Mouse (Mus musculus) neural tube, embryonic 13.5 days (tissue): ENCODE measurements around the gene Pnrc1. TPM values are rescaled to one million over a fixed set of nuclear protein-coding genes. Genes with fewer than 3 reads are reported as not detected.

Experiments used
- ATAC-seq: fragments of 200-750 bp; cut with Nextera tagmentation; 2 replicates; pipeline ENCODE4 v1.8.0; 2017; ENCODE audit warnings: low read depth, mild to moderate bottlenecking, moderate TSS enrichment, moderate library complexity
- H3K27ac ChIP-seq: fragments of 300-500 bp; sonication (generic); replicated peaks from 2 replicates; pipeline ENCODE4 v1.5.1; 2015; ENCODE audit warnings: moderate library complexity, mild to moderate bottlenecking, inconsistent platforms
- H3K27me3 ChIP-seq: fragments of 300-500 bp; sonication (generic); 2 replicates; pipeline ENCODE4 v1.6.1; 2015; ENCODE audit warnings: mild to moderate bottlenecking, inconsistent platforms
- H3K36me3 ChIP-seq: fragments of 300-500 bp; sonication (generic); 2 replicates; pipeline ENCODE4 v1.6.1; 2015; ENCODE audit warnings: mild to moderate bottlenecking, inconsistent platforms
- H3K4me1 ChIP-seq: fragments of 300-500 bp; sonication (generic); replicated peaks from 2 replicates; pipeline ENCODE4 v1.6.1; 2015; ENCODE audit warnings: inconsistent platforms
- H3K4me2 ChIP-seq: fragments of 300-500 bp; sonication (generic); 2 replicates; pipeline ENCODE4 v1.6.1; 2015; ENCODE audit warnings: inconsistent platforms, mild to moderate bottlenecking, moderate library complexity
- H3K4me3 ChIP-seq: fragments of 300-500 bp; sonication (generic); 2 replicates; pipeline ENCODE4 v1.5.1; 2015; ENCODE audit warnings: mild to moderate bottlenecking, inconsistent platforms
- H3K9ac ChIP-seq: fragments of 300-500 bp; sonication (generic); 2 replicates; pipeline ENCODE4 v1.6.1; 2015; ENCODE audit warnings: moderate library complexity, mild to moderate bottlenecking, inconsistent platforms
- H3K9me3 ChIP-seq: fragments of 300-500 bp; sonication (generic); 2 replicates; pipeline ENCODE4 v1.6.1; 2016; ENCODE audit warnings: inconsistent platforms
- WGBS: fragments of 180-500 bp; shearing (Covaris S2); methylation state at CpG from one replicate; pipeline ENCODE4 v1.1.7; 2015; 5-methylcytosine and 5-hydroxymethylcytosine counted together
- polyA plus RNA-seq: library from polyadenylated mRNA; unstranded; fragments of >200 nt; fragmentation: Nextera tagmentation; extraction: Ambion mirVana; gene quantifications from 2 replicates; pipeline ENCODE4 v1.2.1, GENCODE M21; 2015

Gene Pnrc1
- polyA plus RNA-seq, 1 experiment from 2014 or later = 71.4 TPM

DNA sequence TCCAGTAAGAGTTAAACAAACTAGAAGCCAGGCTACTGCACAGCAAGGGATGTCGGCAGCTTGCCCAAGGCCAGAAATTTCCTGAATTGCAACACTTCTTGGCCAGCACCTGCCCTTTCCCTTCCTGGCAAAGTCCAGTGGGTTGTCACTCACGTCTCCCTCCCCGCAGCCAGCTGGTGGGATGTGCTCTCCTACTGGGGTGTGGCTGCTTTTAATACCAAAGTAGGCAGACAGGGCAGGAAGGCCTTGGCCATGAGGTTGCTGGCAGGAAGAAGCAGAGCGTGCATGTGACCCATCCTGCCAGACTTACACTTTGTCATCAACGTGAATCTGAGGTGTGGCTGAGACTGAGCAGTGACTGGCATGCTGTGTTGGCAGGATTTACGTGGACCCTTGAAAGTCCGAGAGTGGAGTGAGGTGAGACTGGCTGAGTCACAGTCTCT, 28.6 kb downstream of the Pnrc1 start:
- H3K4me3 ChIP-seq = no peak overlapping the region
- no peaks in the 10 kb centered on the region for H3K36me3 ChIP-seq
- no peaks in the 10 kb centered on the region for H3K4me1 ChIP-seq
- 74% methylated on average over 7 of the region's 7 CpGs for WGBS
- no peak overlapping the region for H3K9ac ChIP-seq
- ATAC-seq = no peak
- no peaks in the 10 kb centered on the region for H3K9me3 ChIP-seq
- no peaks in the 10 kb centered on the region for H3K27me3 ChIP-seq
- H3K4me2 ChIP-seq = no peak overlapping the region
- H3K27ac ChIP-seq = no peak overlapping the region

DNA sequence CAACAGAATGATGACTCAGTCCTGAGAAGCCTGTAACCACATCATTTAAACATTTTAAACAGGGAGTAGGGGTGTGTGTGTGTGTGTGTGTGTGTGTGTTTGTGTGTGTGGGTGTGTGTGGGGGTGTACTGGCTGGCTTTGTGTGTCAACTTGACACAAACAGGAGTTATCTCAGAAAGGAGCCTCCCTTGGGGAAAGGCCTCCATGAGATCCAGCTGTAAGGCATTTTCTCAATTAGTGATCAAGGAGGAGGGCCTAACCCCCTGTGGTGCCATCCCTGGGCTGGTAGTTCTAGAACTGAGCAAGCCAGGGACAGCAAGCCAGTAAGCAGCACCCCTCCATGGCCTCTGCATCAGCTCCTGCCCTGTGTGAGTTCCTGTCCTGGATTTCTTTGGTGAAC, 29.7 kb downstream of the Pnrc1 start:
- H3K9ac ChIP-seq = no peak overlapping the region
- no peaks in the 10 kb centered on the region for H3K27me3 ChIP-seq
- H3K9me3 ChIP-seq = no peaks in the 10 kb centered on the region
- no peaks in the 10 kb centered on the region for H3K4me1 ChIP-seq
- ATAC-seq = no peak
- no peaks in the 10 kb centered on the region for H3K36me3 ChIP-seq
- no peak overlapping the region for H3K4me3 ChIP-seq
- H3K27ac ChIP-seq = no peak overlapping the region
- no peak overlapping the region for H3K4me2 ChIP-seq

GRCm38 (mm10) chr4:33257263-33257964, 32.5 kb downstream of the Pnrc1 start:
- WGBS = 82% methylated on average over 11 of the region's 11 CpGs
- no peak overlapping the region for H3K27ac ChIP-seq
- H3K4me3 ChIP-seq = no peak overlapping the region
- no peak overlapping the region for H3K9ac ChIP-seq
- no peaks in the 10 kb centered on the region for H3K36me3 ChIP-seq
- H3K9me3 ChIP-seq = no peaks in the 10 kb centered on the region
- no peak overlapping the region for H3K4me2 ChIP-seq
- no peaks in the 10 kb centered on the region for H3K4me1 ChIP-seq
- H3K27me3 ChIP-seq = no peaks in the 10 kb centered on the region
- no peak for ATAC-seq

- Histone ChIP-seq H3K4me3 (no peak overlapping the region), H3K4me1 (no peaks in the 10 kb centered on the region), H3K9me3 (no peaks in the 10 kb centered on the region), H3K4me2 (no peak overlapping the region), H3K27ac (no peak overlapping the region), H3K9ac (no peak overlapping the region), H3K36me3 (no peaks in the 10 kb centered on the region), H3K27me3 (no peaks in the 10 kb centered on the region)
- WGBS = 51% methylated on average over 4 of the region's 4 CpGs
- no peak for ATAC-seq
These were observed 35.3 kb downstream of the Pnrc1 start for GRCm38 (mm10) chr4:33254706-33255105.

GRCm38 (mm10) chr4:33250867-33251266, 39.1 kb downstream of the Pnrc1 start:
- Histone ChIP-seq H3K27ac (no peak overlapping the region), H3K9ac (no peak overlapping the region), H3K9me3 (no peaks in the 10 kb centered on the region), H3K36me3 (peaks cover 4% of the 10 kb centered on the region), H3K4me2 (no peak overlapping the region), H3K27me3 (no peaks in the 10 kb centered on the region), H3K4me1 (peaks cover 19% of the 10 kb centered on the region), H3K4me3 (no peak overlapping the region)
- WGBS = 90% methylated on average over 2 of the region's 2 CpGs
- no peak for ATAC-seq

DNA sequence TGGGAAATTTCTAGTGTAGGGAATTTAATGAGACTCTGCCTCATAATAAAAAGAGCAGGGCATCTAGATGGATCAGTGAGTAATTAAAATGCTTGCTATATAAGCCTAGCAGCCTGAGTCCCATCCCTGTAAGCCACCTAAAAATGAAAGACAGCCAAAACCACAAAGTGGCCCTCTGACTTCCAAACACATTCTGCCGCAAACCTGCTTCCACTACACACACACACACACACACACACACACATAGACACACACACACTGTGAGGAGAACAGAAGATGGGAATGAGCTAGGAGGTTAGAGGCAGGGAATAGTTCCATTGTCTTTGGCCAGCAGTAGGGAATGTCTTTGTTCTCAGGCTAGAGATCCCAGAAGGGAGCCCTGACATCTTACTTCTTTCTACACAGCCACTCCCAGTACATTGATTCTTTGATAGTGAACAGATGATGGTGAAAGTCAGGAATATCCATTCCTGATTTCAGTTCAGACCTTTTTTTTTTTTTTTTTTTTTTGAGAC, 40.2 kb downstream of the Pnrc1 start:
- Histone ChIP-seq H3K27ac (peak overlapping the region; percentile 99), H3K9ac (no peak overlapping the region), H3K27me3 (no peaks in the 10 kb centered on the region), H3K4me1 (peaks cover 30% of the 10 kb centered on the region), H3K4me2 (no peak overlapping the region), H3K4me3 (no peak overlapping the region), H3K9me3 (no peaks in the 10 kb centered on the region), H3K36me3 (peaks cover 15% of the 10 kb centered on the region)
- ATAC-seq = no peak
- 54% methylated on average over 1 of the region's 1 CpGs for WGBS

- Histone ChIP-seq H3K36me3 (peaks cover 23% of the 10 kb centered on the region), H3K27me3 (no peaks in the 10 kb centered on the region), H3K9ac (peak overlapping the region; percentile 67), H3K4me3 (peak overlapping the region; percentile 76), H3K9me3 (no peaks in the 10 kb centered on the region), H3K4me2 (peak overlapping the region; percentile 55), H3K4me1 (peaks cover 32% of the 10 kb centered on the region), H3K27ac (peak overlapping the region; percentile 99)
- no peak for ATAC-seq
- 2% methylated on average over 4 of the region's 4 CpGs for WGBS
These were observed 41.0 kb downstream of the Pnrc1 start for GRCm38 (mm10) chr4:33248915-33249314.

GRCm38 (mm10) chr4:33248062-33248889, 41.7 kb downstream of the Pnrc1 start:
- H3K27ac ChIP-seq = peak overlapping the region; percentile 99
- ATAC-seq = peak; percentile 96
- peaks cover 30% of the 10 kb centered on the region for H3K36me3 ChIP-seq
- peak overlapping the region; percentile 96 for H3K9ac ChIP-seq
- WGBS = under 1% methylated on average over 88 of the region's 88 CpGs
- H3K4me1 ChIP-seq = peaks cover 36% of the 10 kb centered on the region
- peak overlapping the region; percentile 55 for H3K4me2 ChIP-seq
- H3K4me3 ChIP-seq = peak overlapping the region; percentile 76
- no peaks in the 10 kb centered on the region for H3K9me3 ChIP-seq
- H3K27me3 ChIP-seq = no peaks in the 10 kb centered on the region

- peak; percentile 94 for ATAC-seq
- H3K4me2 ChIP-seq = peak overlapping the region; percentile 83
- peak overlapping the region; percentile 96 for H3K9ac ChIP-seq
- H3K27ac ChIP-seq = peak overlapping the region; percentile 99
- no peaks in the 10 kb centered on the region for H3K9me3 ChIP-seq
- no peaks in the 10 kb centered on the region for H3K27me3 ChIP-seq
- peak overlapping the region; percentile 76 for H3K4me3 ChIP-seq
- H3K4me1 ChIP-seq = peaks cover 43% of the 10 kb centered on the region
- H3K36me3 ChIP-seq = peaks cover 37% of the 10 kb centered on the region
- WGBS = under 1% methylated on average over 59 of the region's 60 CpGs
These were observed 42.4 kb downstream of the Pnrc1 start for GRCm38 (mm10) chr4:33247479-33248053.

DNA sequence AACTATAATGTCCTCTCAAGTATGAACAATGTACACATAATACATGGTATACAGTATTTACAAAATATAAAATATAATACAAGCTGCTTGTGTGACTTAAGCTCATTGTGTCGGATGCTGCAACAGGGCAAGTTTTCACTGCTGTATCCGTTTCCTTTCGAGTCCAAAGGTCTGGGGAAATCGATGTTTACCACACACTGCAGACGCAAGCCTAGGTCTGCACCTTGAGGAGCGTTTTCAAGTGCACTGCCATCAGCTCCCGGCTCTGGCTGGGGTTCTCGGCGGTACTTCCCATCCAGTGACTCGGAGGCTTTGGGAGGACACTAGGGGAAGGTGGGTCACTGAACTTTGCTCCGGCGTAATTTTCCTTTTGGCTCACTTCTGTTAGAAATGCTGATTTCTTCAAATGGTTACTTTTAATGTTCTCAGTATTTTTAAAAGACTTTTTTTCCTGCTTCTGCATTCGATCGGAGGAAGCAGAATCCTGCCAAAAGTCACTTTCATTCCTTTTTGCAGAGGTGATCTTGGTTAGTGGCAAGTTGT, 44.0 kb downstream of the Pnrc1 start:
- H3K36me3 ChIP-seq = peaks cover 40% of the 10 kb centered on the region
- peaks cover 46% of the 10 kb centered on the region for H3K4me1 ChIP-seq
- H3K9me3 ChIP-seq = no peaks in the 10 kb centered on the region
- H3K4me3 ChIP-seq = peak overlapping the region; percentile 76; the same call in 1 of the 2 replicates
- H3K27me3 ChIP-seq = no peaks in the 10 kb centered on the region
- H3K4me2 ChIP-seq = peak overlapping the region; percentile 83
- no peak for ATAC-seq
- H3K9ac ChIP-seq = 0 out of 2 replicates have a peak overlapping the region, but pooled peaks have one; percentile 77
- no peak overlapping the region for H3K27ac ChIP-seq
- WGBS = 92% methylated on average over 14 of the region's 14 CpGs

GRCm38 (mm10) chr4:33243921-33244320, 46.0 kb downstream of the Pnrc1 start:
- Histone ChIP-seq H3K4me3 (no peak overlapping the region), H3K27ac (no peak overlapping the region), H3K9me3 (no peaks in the 10 kb centered on the region), H3K9ac (no peak overlapping the region), H3K4me1 (peaks cover 39% of the 10 kb centered on the region), H3K36me3 (peaks cover 40% of the 10 kb centered on the region), H3K27me3 (no peaks in the 10 kb centered on the region), H3K4me2 (no peak overlapping the region)
- ATAC-seq = no peak
- WGBS = 86% methylated on average over 4 of the region's 4 CpGs
